Mouse (Mus musculus) kidney, adult 8-10 months (tissue): ENCODE measurements around the gene Daam1.
A peak's percentile ranks its signal among the peaks of the same experiment; 100 is the strongest.
"Not testable (repeated sequence)": the region's sequence is repeated elsewhere in the genome, so short reads cannot be mapped to it uniquely, and the experiment has no call there.

Source experiments
- DNase-seq, 2 experiments: peaks; one replicate each; pipeline ENCODE4 v3.0.0; 2022

Gene Daam1

DNA sequence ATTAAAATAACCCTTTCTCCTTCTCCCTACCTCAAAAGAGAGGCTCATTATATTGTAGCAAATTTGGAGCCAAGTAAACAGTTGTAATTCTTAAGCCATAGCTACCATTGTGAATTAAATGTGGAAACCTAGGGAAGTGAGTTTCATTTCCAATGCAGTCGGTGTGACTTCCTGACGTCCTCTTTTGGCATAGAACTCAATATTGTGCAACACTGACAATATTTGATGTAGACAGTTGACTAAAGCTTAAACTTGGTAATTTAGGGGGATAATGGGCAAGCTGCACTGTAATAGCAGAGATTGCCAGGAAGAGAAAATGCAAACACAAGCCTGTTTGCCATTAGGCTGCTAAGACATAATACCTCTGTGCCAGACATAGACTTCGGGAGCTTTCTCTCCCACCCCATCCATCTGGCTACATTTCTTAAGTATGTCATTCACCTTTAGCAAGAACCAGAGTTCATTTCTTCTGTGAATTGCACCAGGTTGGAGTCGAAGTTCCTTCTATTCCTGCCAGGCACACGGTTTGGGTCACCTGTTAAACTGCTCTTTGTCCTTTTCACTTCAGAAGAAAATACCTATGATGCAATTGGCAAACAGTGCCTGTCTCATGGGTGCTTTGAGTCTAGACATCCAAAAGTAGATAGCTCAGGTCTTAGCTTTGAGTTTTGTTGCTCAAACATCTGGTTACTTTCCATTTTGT is 5.2 kb downstream of the Daam1 start:
- DNase-seq: peak; percentile 49 to 74

DNA sequence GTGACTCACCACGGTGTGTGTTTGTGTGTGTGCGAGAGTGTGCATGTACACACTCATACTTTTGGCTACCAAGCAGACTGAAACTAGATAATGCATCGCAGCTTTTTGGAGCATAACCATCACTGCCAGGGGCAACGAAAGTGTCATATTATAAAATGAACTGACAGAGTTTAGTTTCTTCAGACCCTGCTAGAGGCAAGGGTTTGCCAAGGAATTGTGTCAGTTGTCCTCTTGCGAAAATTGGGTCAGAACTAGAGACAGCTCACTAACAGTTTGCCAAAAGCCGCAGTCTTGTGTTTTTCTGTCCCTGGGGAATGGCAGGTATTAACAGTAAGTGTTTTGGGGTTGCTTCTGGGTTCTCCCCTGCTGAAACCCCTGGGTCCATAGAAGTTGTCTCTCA is 5.9 kb downstream of the Daam1 start:
- no peak for DNase-seq

DNA sequence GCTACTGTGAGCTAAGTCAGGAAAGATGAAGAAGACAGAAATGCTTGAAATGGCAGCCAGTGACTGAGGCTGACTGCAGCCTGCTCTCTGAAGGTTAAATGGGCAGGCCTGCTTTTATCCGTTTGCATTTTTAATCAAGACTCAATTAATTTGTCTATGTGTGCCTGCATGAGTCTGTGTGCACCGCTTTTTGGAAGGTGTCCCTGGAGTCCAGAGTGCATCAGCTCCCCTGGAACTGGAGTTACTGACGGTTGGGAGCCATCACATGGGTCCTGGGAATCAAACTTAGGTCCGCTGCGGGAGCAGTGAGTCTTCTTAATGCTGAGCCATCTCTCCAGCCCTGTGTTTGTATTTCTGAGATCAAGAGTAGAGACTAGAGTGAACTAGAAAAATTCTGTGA is 6.7 kb downstream of the Daam1 start:
- DNase-seq: peak in 1 of 2 experiments; percentile 53

DNA sequence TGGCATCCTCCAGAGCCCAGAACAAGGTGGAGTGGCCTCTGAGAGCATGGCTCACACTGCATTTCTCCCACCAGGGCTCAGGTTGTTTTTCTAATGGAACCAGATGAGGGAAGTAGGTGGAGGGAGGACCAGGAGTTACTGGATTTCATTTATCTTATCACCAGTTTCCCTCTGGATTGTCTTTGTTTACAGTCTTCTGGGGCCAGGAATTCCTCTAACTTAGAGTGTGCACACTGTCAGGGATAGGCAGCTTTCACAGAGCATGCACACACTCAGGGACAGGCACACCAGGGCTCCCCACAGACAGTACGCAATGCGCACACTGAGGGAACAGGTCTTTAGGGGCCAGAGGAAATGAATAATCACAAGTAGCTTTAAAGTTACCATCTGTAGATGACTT is 7.4 kb downstream of the Daam1 start:
- DNase-seq: no peak

DNA sequence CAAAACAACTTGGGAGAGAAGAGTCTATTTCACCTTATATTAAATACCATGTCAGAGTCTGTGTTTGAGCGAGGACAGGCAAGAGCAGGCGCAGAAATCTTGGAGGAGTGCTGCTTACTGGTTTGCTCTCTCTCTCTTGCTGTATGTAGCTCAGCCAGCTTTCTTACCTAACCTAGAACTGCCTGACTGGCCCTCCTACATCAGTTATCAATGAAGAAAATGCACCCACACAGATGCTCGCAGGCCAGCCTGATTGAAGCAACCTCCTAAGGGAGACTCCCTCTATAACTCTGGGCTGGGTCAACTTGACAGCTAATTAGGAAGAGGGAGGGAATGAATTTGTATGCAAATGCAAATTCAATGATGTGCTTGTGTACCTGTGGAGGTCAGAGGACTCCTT is 8.8 kb downstream of the Daam1 start:
- no peak for DNase-seq

DNA sequence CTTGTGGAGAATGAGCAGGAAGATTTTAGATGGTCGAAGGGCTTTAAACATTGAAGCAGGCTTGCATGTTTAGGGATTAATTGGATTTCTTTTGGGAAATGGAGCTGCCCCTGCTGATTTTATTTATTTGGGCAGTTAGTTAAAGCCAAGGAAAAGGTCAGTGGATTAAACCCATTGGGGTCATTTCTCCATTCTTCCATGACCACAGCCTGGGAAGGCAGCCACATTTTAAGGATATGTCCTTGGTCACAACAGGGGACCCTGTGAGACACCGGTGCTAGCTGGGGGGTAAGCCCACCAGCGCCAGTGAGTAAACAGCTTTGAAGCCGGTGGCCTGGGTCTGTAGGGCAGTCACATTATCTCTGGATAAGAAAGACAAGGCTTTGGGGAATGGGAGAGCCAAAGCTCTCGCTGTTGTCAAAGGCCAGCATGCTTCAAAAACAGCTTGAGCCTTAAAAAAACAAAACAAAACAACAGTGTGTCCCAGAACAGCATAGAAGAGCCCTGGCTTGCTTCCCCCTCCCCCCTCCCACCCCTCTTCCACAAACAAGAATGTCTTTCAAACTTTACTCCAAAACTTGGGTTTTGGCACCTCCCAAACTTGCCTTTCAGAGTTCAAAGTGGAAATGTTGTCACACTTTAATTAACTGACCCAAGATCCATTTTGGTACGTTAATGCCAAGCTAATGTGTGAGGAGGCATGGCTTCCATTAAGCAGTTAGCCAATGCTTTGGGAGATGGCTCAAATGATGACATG is 9.7 kb downstream of the Daam1 start:
- DNase-seq: peak in 1 of 2 experiments; percentile 20

DNA sequence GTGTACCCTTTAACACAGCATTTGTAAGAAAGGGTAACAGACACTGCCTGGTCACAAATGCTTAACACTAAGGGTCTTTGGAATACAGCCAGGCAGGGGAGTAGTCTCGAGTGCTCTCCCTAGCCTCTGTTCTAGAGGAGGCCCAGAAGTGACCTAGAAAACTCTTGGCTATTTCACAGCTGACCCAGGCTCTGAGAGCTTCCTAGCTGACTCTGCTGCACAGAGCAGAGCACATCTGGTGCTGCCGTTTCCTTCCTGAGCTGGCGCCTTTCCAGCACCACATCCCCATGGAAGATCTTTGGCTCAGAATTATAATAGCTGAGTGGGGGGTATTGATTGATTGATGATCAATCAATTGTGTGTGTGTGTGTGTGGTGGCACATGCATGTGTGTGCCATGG is 11.1 kb downstream of the Daam1 start:
- DNase-seq: peak in 1 of 2 experiments; percentile 39

DNA sequence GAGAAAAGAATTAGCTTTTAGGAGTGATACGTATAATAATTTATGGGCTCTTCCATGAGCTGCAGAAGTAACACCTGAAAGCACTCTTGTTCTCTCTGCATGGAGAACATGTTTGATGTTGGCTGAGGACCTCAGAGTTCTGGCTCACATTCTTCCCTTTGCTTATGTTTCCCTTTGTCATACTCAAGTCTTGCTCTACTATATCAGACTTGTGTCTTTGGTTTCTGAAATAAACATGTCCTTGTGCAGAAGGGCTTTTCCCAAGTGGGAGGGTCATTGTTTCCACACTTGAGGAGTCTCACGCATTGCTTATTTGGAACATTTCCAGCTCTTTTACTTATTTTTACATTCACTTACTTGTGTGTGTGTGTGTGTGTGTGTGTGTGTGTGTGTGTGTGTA is 11.7 kb downstream of the Daam1 start:
- DNase-seq: no peak

DNA sequence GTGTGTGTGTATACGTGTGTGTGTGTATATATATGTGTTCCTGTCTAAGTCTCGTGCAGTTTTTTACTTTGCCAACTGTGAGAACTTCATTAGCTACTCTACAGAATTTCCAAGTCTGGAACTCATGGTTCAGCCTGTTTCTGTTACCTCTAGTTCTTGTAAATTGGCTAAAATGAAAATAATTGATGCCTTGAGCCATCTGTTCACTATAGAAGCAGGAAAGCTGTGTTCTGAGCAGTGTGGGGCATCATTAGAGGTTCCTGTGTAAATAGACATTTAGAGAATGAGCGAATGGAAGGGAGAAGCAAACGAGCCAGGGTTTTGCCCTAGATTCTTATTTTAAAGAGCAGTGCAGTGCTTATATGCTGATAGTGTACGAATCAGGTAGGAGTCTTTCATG is 14.6 kb downstream of the Daam1 start:
- no peak for DNase-seq

DNA sequence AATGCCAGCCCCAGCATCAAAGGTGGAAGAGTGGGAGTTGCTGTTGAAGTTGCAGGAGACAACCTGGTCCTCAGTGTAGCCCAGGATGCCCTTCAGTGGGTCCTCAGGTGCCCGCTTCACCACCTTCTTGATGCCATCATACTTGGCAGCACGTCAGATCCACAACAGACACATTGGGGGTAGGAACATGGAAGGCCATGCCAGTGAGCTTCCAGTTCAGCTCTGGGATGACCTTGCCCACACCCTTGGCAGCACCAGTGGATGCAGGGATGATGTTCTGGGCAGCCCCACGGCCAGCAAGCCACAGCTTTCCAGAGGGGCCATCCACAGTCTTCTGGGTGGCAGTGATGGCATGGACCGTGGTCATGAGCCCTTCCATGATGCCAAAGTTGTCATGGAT is 15.5 kb downstream of the Daam1 start:
- DNase-seq: not testable (repeated sequence)

DNA sequence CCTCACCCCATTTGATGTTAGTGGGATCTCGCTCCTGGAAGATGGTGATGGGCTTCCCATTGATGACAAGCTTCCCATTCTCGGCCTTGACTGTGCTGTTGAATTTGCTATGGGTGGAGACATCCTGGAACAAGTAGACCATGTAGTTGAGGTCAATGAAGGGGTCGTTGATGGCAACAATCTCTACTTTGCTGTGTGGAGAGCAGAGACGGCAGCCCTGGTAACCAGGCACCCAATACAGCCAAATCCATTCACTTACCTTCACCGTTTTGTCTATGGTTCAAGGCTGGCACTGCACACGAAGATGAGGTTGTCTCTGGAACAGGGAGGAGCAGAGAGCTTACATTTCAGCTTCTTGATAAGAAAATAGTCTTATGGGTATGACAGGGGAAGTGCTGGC is 16.1 kb downstream of the Daam1 start:
- not testable (repeated sequence) for DNase-seq

DNA sequence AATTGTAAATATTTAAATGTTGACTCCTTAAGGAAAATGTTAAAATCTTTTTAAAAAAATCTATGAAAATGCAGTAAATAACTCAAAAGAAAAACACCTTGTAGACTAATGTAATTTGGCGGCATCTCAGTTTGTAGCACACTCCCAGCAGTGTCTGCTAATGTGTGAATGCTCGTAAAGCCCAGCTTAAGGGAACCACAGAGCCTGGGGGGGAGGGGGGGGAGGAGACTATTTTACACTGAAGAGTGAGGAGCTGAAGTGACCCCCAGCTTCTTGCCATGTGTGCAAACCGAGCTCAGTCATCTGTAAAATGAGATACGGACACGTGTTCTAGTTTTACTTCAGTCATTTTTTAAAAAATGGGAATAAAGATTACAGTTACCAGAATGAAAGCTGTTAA is 16.7 kb downstream of the Daam1 start:
- no peak for DNase-seq

DNA sequence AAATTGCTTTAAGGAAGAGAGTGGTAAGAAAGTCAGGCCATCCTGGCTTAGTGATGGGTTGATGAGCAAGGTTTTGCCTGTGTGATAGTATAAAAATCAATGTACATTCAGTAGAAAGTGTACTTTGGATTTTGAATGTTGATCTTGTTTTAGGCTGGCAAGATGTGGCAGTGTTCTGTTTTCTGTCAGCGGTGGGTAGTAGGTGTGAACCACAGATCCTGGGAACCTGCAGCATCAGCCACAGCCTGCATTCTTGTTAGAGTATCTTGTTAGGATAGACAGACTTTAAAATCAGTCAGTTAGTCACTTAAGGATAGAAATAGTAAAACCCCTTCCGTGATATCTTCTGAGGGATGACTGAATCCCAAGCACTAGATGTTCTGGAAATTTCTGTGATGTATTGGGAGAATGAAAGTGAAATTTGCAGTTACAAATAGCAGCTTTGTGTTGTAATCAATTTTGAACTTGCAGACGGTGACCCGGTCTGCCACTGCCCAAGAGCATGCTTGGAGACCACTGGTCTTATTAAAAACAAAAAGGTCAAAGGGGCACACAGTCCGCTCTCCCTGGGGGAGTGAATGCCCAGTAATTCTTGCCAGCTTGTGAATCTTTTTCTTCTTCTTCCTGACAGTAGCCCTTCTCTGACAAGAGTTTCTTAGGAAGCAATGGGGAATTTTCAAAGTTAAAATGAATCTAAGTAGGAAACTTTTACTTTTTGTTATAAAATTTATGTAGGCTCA is 17.3 kb downstream of the Daam1 start:
- no peak for DNase-seq

DNA sequence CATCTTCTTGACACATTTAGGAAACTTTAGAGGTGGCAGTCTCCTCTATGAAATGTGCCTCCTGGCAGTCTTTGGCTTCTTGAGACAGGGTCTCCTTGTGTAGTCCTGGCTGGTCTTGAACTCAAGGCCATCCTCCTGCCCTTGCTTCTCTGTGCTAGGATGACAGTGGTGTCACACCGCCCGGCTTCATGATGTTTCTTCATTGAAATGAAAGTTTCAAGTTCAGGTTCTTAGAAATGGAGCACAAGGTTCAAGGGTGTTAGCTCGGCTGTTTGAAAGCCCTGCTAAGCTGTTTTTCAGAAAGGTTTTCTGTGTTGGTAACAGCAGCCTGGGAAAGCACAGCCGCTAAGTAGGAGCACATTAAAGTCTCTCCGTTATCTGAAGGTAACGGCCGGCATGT is 18.2 kb downstream of the Daam1 start:
- no peak for DNase-seq

DNA sequence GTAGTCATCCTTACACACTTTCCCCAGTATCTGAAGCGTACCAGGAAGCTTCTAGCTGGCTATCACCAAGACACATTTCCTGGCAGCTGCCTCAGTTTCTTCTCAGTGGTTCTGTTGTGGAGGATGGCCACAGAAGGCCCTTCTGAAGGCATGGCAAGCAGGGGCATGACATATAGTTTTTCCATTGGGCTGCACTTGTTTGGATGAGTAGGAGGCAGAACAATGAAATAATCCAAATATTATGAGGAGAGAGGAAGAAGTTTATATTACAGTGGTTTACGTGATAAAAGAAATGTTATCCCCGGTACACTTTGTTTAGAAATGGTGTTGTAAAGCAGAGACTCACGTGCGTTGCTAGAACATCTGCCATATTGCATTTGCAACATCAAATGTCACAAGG is 19.3 kb downstream of the Daam1 start:
- no peak for DNase-seq

DNA sequence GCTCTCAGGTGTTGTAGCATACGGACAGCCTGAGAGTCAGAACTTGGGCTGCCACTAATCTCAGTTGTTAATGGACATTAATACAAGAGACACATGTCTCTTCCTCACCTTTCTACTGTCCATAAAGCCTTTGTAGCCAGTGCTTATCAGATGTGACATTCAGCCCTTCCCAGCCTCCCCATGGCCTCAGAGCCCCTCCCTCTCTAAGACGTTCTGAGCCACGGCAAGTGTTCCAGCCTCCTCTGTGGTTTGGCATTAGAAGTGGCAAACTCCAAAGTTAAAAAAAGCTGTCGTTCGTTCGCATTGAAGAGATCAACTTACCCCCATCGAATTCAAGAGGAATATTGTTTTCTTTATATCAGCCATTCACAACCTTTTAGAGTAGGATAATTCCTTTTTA is 21.8 kb downstream of the Daam1 start:
- DNase-seq: no peak

DNA sequence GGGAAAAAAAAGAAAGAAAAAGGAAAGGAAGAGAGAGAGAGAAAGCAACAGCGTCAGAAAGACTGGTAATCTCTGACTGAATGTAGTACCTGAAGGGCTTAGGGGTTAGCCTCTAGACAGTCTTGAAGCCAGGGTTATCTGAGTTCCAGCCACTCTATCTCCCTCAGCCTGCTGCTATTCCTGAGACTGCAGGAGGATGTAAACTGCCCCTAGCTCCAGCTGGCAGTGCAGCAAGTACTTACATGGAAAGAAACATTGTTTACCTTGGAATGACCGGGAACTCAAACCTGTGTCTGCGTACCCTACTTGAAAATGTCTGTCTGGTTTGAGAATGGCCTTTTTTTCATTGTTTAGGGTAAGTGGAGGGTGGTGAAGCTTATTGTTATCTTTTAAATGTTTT is 22.8 kb downstream of the Daam1 start:
- no peak for DNase-seq

DNA sequence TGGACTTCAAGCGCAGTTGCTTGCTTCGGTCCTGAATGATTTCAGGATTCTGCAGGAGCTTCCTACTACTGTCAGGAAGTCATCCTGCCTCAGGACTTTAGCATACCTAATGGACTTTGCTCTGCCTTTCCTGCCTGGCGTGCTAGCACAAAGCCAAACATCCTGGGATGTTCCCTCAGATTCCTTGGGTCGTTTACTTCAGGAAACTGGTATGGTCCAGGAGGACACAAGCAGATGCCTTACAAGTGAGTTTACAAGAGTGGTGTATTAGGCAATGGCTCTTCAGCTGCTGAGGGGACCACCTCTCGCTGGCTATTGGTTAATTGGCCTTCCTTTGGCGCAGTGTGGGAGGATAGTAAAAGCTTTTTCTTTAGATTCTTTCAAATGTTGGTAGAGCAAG is 23.3 kb downstream of the Daam1 start:
- DNase-seq: peak in 1 of 2 experiments; percentile 27

DNA sequence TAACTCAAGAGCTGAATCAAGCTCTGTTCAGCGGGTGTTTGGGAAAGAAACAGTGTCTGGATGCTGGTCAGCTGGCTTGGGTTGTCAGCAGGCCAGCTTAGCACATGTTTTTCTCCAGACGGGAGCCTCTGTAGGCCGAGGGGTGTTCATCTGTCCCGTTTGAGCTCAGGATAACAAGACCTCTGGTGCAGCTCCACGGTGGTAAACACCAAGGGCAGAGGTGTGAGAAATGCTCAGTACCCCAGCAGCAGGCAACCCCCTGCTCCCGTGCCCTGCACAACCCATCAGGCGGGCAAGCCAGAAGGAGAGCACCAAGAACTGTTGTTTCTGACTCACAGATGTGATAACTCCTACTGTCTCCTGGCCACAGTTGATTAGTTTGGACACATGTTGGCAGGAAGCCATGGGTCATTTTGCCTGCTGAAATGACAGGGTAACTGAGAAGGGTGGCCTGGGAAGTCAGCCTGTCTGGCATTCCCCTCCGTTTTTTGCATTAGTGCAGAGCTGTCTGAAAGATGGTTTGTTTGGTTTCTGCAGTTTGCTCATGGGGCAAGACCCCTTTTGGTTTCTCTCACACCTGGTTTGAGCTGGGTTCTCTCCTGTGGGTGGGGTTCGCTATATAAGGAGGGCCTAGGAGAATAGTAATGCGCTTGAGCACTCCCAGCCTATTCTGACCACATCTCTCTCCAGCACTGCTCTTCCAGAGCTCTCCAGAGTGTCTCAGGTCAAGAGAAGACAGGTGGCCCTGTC is 25.0 kb downstream of the Daam1 start:
- peak in 1 of 2 experiments; percentile 27 for DNase-seq

DNA sequence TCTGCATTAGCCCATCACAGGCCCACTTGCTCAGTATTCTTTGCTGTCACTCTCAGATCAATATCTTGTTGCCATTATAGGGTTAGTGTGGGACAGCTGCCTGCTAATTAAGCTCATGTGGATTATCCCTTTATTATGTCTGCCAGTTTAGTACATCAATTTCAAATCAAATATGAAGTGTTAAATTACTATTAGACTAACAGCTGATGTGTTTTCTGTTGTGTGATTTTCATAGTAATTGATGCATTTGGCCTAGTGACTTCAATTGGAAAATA is 25.5 kb downstream of the Daam1 start:
- no peak for DNase-seq

DNA sequence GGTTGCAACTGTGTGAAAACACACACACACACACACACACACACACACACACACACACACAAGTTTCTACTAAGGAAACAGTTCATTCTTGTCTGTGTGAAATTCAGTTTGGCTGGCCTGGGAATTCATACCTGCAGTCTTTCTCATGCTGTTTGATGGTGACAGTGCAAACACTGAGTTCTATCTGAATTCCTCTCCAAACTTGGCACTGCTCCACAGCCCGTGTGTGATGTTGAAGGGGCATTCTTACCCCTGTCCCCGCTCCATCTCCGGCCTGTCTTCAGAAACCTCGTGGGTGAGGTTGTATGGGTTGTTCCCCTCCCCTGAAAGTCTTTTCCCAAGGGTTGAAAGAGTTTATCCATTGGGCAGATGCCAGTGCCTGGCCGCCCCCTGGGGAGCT is 28.2 kb downstream of the Daam1 start:
- no peak for DNase-seq

DNA sequence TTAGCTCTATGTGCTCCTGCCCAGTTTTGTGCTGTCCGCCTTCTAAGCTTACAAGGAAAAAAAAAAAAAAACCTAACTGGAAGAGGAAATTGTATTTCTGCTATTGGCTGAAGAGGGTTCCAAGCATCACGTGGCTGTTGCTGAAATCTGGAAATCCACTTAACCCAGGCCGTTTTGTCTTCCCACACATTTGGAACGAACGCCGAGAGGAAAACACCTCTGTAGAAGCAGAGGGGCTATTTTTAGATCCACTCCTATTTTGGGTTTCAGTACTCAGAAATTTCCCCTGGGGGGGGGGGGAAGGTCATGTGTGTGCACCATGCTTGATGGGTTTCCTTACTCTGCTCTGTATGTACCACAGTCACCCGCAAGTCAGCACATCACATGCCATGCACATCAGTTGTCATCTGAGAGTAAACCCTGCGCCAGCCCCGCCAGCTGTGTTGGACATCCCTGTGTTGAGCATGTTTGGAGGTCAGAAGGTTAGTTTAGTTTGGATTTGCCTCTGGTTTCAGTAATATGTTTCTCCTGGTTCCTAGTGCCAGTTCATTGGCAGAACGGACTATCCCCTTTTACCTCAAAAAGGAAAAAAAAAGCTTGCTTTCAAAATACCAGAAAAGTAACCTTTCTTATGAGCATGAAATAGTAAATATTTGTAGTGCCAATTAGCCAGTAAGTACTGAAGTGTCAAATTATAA is 33.1 kb downstream of the Daam1 start:
- peak in 1 of 2 experiments; percentile 17 for DNase-seq

DNA sequence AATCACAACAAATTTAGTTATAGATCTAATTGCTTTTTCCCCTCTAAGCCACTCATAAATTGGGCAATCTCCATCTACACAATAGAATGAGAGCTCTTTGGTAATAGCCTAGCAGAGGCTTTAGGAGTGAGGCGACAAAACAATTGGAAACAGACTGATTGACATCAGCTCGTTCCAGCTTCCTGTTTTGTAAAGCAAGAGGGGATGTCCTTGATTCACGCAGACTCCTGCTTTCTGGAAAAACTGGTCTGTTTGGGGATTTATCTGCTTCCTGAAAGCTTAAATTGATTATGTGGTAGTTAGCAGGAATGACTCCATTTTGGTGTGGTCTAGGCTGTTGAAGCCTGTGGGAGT is 33.6 kb downstream of the Daam1 start:
- DNase-seq: no peak
